Mouse (Mus musculus) small intestine, adult 2 months (tissue): ENCODE measurements around the gene Zfp184. TPM values are rescaled to one million over a fixed set of nuclear protein-coding genes. Genes with fewer than 3 reads are reported as not detected.
A peak's percentile ranks its signal among the peaks of the same experiment; 100 is the strongest.

Experiments
- H3K27ac ChIP-seq: fragments of 200-500 bp; 2 replicates; pipeline ENCODE4 v1.5.1; 2012; ENCODE audit warnings: low read depth, low read length, control low read depth, inconsistent platforms; ENCODE audit not compliant: insufficient read depth
- H3K27me3 ChIP-seq: fragments of 200-500 bp; 2 replicates; pipeline ENCODE4 v1.6.1; 2012; ENCODE audit warnings: mild to moderate bottlenecking, moderate library complexity, low read length, inconsistent platforms; ENCODE audit not compliant: control insufficient read depth, insufficient read depth
- H3K36me3 ChIP-seq: fragments of 200-500 bp; 2 replicates; pipeline ENCODE4 v1.6.1; 2012; ENCODE audit warnings: mild to moderate bottlenecking, low read length, control low read depth, inconsistent platforms; ENCODE audit not compliant: control insufficient read depth, insufficient read depth
- H3K4me1 ChIP-seq: fragments of 200-500 bp; 2 replicates; pipeline ENCODE4 v1.6.1; 2012; ENCODE audit warnings: low read length, inconsistent platforms, mixed read lengths; ENCODE audit not compliant: control insufficient read depth, insufficient read depth, insufficient read length
- H3K4me3 ChIP-seq: fragments of 200-500 bp; 2 replicates; pipeline ENCODE4 v1.5.1; 2012; ENCODE audit warnings: low read depth, mild to moderate bottlenecking, control low read depth, inconsistent platforms, low read length, moderate library complexity
- CTCF ChIP-seq: fragments of 200-500 bp; IDR thresholded peaks from 2 replicates; pipeline ENCODE4 v1.5.1; 2012; ENCODE audit warnings: low read depth, mild to moderate bottlenecking, control low read depth, inconsistent platforms, low read length, moderate library complexity, mixed read lengths; ENCODE audit not compliant: insufficient replicate concordance, insufficient read length; ENCODE audit errors: extremely low read depth
- POLR2A ChIP-seq: fragments of 200-500 bp; IDR thresholded peaks from 2 replicates; pipeline ENCODE4 v1.6.1; 2012; ENCODE audit warnings: low read depth, mild to moderate bottlenecking, control low read depth, inconsistent platforms, low read length, moderate library complexity
- WGBS: fragments of 180-500 bp; shearing (Covaris S2); methylation state at CpG from one replicate; pipeline ENCODE4 v1.1.7; 2018; 5-methylcytosine and 5-hydroxymethylcytosine counted together
- polyA plus RNA-seq: library from polyadenylated mRNA; depleted of rRNA; stranded (reverse); fragments of >200 nt; gene quantifications from 2 replicates; pipeline ENCODE4 v1.2.3, GENCODE M21; 2012

Zfp184 gene
- polyA plus RNA-seq, 1 experiment: 0.13 TPM

DNA sequence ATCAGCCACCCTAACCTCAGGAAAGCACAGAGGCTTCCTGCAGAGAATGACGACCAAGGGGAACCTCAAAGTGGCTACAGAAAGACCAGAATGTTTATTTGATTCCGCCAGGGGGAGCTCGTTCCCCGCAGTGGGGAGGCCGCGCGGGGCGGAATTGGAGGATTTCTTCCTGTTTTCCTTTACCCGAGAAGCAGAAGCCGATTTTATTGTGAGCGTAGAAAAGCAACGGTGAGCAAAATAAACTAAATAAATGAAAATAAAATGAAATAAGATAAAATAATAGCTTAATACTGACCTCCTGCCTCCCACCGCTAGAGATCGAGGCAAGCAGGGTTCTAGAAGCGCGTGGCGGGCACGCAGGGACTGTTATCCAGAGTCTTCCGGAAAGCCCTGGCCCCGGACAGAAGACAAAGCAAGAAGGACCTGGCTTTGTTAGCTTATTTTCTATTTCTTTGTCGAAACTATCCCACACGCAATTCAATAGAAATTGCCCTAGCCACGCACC is 29.4 kb downstream of the Zfp184 start:
- H3K36me3 ChIP-seq: no peaks in the 10 kb centered on the region
- peaks cover 5% of the 10 kb centered on the region; the same call in 1 of the 2 replicates for H3K27me3 ChIP-seq
- TF ChIP-seq CTCF (peak; percentile 98), POLR2A (no peak)
- under 1% methylated on average over 23 of the region's 23 CpGs for WGBS
- peak overlapping the region; percentile 94 for H3K27ac ChIP-seq
- peak overlapping the region; percentile 70 for H3K4me3 ChIP-seq
- H3K4me1 ChIP-seq: no peaks in the 10 kb centered on the region; the same call in 1 of the 2 replicates

DNA sequence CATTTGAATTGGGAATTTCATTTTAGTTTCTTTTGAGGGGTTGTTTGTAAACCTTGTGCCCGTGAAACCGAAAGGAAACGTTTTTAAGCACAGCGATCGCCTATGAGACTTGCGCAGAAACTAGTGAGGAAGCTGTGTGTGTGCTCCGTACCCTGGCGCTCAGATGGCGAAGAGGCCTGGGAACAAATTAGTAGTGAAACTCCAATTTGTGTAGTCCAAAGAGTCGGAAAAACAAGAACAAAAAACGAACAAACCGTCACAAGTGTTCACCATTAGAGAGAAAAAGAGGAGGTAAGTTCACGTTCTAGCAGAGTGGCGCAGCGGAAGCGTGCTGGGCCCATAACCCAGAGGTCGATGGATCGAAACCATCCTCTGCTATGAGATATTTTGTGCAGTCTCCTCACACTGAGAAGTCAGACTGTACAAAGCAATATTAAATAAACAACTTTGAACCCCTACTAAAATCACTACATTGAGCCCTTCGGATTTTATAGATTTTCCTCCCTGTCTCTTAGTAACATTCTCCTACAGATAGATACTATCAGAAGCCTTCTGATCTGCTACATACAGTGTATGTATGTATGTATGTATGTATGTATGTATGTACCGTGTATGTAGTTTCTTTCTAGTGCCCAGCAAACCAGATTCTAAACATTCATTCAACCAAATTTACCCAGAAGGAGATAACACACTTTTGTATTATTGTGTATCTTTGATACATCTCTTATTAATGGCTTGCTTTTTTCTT is 30.0 kb downstream of the Zfp184 start:
- WGBS: 3% methylated on average over 20 of the region's 20 CpGs
- Histone ChIP-seq H3K4me1 (no peaks in the 10 kb centered on the region; the same call in 1 of the 2 replicates), H3K27ac (peak overlapping the region; percentile 94), H3K36me3 (no peaks in the 10 kb centered on the region), H3K4me3 (peak overlapping the region; percentile 70), H3K27me3 (peaks cover 9% of the 10 kb centered on the region; the same call in 1 of the 2 replicates)
- TF ChIP-seq CTCF (no peak), POLR2A (no peak)

DNA sequence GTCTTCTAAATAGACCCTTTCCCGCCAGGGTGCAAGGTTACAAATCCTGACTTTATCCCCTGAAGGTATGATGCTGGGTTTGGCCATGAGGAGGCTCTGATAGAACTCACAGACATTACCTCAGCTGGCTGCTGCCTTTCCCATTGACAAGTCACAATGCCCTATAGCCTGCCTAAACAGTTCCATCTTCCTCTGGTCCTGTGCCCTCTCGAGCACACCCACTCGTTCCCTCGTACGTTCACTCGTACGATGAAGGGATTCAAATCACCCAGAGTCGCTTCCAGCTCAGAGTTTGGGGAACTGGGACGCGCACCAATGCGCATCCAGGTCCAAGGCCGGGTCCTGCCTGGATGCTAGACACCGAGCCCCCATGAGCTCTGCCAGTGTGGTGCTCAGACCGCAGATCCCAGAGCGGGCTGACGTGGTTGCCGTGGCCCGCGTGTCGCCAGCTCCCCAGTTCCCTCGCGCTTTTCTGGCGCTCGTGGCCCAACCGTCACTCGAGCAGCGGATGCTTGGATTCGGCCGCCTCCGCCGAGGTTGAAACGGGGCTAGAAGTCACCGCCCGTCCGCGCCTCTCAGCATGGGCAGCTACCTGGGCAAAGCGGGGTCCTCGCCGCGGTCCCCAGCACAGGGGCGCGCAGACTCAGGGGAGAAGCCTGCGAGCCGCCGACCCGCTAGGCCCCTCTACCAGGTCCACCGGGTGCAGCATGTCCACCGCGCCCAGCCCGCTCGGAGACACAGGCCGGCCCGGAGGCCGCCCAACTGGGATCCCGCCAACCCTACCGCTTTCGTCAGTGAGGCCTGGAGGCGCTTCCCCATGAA is 36.3 kb downstream of the Zfp184 start, which contains the start of gene Pom121l2:
Gene Pom121l2, plus strand, starts transcription at position 214 of the 822 bp plus-strand sequence.
- peaks cover 28% of the 10 kb centered on the region for H3K27me3 ChIP-seq
- WGBS: 3% methylated on average over 58 of the region's 58 CpGs

DNA sequence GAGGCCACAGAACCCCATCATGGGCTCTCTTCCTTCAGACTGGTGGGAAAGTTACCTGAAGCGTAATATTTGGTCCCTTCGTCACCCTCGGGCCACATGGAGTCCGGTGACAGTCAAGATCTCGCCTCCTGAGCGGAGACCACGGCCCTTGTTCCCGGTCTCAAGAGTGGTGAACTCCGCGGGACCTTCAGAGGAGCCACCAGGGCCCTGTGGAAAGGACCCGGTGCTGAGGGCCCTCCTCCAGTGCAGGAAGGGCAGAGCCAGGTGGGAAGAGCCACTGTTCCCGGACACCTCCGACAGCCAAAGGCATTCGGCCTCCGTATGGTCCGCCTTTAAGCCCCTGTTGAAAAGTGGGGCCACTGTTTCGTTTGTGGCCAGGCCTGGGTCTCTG is 36.9 kb downstream of the Zfp184 start:
- peaks cover 10% of the 10 kb centered on the region for H3K4me1 ChIP-seq
- H3K36me3 ChIP-seq: no peaks in the 10 kb centered on the region
- peaks cover 28% of the 10 kb centered on the region for H3K27me3 ChIP-seq
- H3K27ac ChIP-seq: no peak overlapping the region
- 26% methylated on average over 17 of the region's 17 CpGs for WGBS
- H3K4me3 ChIP-seq: peak overlapping the region; percentile 57
- TF ChIP-seq POLR2A: no peak
- no peak for TF ChIP-seq CTCF

More for the DNA sequence above, 36.3 kb downstream of the Zfp184 start, which contains the start of gene Pom121l2:
- Histone ChIP-seq H3K27ac (no peak within 1 kb of the TSS), H3K4me3 (peak within 1 kb of the TSS; percentile 57), H3K4me1 (peaks cover 10% of the 10 kb centered on the region), H3K36me3 (no peaks in the 10 kb centered on the region)
- TF ChIP-seq POLR2A: no peak

DNA sequence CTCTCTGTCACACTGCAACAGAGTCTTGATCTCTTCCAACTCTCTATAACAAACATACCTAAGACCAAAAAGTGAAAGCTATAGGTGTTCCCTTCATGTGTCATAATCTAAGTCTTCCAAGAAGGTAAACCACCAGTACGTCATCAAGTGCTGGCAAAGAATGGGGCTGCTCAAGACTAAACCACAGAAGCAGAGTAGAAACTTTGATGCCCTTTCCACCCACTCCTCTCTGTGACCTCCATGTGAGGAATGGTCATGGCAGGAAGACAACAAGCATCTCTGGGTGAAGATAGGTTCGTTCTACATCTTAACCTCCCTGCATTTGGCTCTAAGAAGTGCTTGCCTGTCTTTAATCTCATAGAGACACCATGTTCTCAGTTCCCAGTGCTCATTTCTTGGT is 39.6 kb downstream of the Zfp184 start:
- Histone ChIP-seq H3K4me3 (no peak overlapping the region), H3K4me1 (peaks cover 10% of the 10 kb centered on the region), H3K36me3 (no peaks in the 10 kb centered on the region), H3K27ac (no peak overlapping the region), H3K27me3 (peaks cover 22% of the 10 kb centered on the region)
- TF ChIP-seq CTCF: no peak
- no peak for TF ChIP-seq POLR2A
- 87% methylated on average over 2 of the region's 2 CpGs for WGBS

GRCm38 (mm10) chr13:21992550-21992949 is 47.7 kb downstream of the Zfp184 start:
- WGBS: 87% methylated on average over 5 of the region's 5 CpGs
- TF ChIP-seq POLR2A: no peak
- TF ChIP-seq CTCF: no peak
- Histone ChIP-seq H3K4me3 (no peak overlapping the region), H3K4me1 (peaks cover 6% of the 10 kb centered on the region; the same call in 1 of the 2 replicates), H3K27ac (no peak overlapping the region), H3K36me3 (no peaks in the 10 kb centered on the region), H3K27me3 (peaks cover 32% of the 10 kb centered on the region)

DNA sequence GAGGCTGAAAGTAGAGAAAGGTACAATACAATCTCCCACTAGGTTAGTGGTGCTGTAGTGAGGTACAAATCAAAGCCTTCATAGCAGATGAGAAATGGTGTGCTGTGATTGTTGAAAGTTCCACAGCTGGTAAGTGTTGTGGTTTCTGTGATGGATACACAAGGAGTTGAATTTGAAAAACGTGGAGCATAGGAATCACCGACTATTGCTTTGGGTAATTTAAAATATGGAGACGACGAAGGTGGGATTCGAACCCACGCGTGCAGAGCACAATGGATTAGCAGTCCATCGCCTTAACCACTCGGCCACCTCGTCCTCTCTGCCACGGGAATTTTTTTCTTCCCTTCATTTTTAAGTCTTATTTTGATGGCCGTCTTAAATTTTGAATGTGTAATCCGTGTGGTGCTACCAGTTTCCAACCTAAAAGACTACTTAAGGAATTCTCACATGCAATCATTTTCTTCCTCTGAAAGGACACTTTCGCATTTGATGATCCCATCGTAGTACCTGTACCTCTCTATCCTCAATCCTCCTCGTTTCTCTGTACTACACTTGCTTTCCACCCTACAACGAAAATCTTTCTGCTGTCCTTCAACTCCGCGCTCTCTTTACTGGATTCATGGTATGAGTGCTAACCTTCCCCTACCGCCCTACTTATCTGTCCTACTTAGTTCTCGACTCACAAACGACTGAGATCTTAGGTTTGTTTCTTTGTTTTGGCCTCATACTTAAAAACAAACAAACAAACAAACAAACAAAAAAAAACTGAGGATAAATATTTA is 49.3 kb downstream of the Zfp184 start:
- WGBS: 8% methylated on average over 22 of the region's 22 CpGs
- TF ChIP-seq CTCF: no peak
- H3K4me3 ChIP-seq: no peak overlapping the region
- H3K27me3 ChIP-seq: peaks cover 46% of the 10 kb centered on the region
- H3K27ac ChIP-seq: no peak overlapping the region
- H3K4me1 ChIP-seq: peaks cover 6% of the 10 kb centered on the region; the same call in 1 of the 2 replicates
- no peaks in the 10 kb centered on the region for H3K36me3 ChIP-seq
